ENCODE assay signal across 16 mouse cellular contexts in the genomic region with DNA sequence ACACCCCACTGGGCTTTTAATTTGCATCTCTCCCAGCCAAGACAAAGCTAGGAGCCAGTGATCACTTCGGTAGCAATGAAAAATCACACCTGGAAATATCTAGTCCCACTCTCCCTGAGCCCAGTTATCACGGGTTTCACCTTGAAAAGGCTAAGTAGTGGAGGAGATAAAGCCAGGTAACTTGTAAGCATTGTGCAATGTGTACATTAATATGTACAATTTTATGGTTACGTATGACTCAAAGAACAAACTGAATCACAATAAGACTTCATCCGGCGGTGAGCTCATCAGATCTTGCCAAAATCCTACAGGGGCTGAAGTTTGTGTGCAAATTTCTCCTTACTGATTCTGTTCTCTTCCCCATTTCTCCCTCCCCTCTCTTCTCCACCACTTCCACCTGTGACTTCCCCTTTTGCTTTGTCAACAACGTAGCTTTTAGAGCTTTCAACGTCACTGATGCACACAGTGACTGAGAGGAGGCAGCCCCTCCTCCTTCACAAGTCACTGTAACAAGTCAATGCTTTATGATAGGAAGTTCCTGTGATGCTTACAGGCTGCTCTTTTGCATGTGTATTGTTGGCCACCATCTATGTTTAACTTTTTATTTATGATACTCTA. TPM values are rescaled to one million over a fixed set of nuclear protein-coding genes. Genes with fewer than 3 reads are reported as not detected.
DNase-seq lines count a peak whose midpoint lies in the region; ATAC-seq and TF ChIP-seq lines count a peak whose summit lies in the region.
"Had no signal": no experiment of that assay in that cellular context is flagged by ENCODE, and none has a peak within 500 bp of the region (broad histone marks: within the 10 kb centered on the region; RNA-seq: fewer than 3 reads in every experiment).

No protein-coding gene starts in this region.

- 79% methylated on average over 7 of the region's 7 CpGs for WGBS in kidney, adult 2 months

- H3K27me3 ChIP-seq in kidney, adult 2 months (replicated peaks; ENCODE audit: control insufficient read depth, insufficient read depth, low read length): no peaks in the 10 kb centered on the region
- H3K27me3 ChIP-seq in MEL (ENCODE audit: control insufficient read depth in 1 of 2, insufficient read depth in 2 of 2, low read length in 2 of 2): no peaks in the 10 kb centered on the region; a peak in 1 of 4 replicates
- H3K27me3 ChIP-seq: embryonic facial prominence, embryonic 15.5 days had no signal

- H3K27ac ChIP-seq in kidney, adult 2 months (ENCODE audit: insufficient read depth, low read depth, low read length): no peak overlapping the region
- no peak overlapping the region for H3K27ac ChIP-seq in MEL (ENCODE audit: control insufficient read depth, low read depth, low read length)
- H3K27ac ChIP-seq: embryonic facial prominence, embryonic 15.5 days; hindbrain, postnatal 0 days; kidney, postnatal 0 days; midbrain, embryonic 12.5 days; neural tube, embryonic 13.5 days had no signal

- intact Hi-C loops in left cerebral cortex, postnatal 10 days (cut with DNase I): loop anchor here (5.0 kb wide), 2 partner anchors 134 to 149 kb away; a partner anchor contains a TSS

- H3K4me1 ChIP-seq in kidney, adult 2 months (ENCODE audit: control insufficient read depth, insufficient read depth, low read length): no peaks in the 10 kb centered on the region
- H3K4me1 ChIP-seq in MEL (ENCODE audit: control insufficient read depth in 1 of 2, insufficient read depth in 2 of 2, low read length in 2 of 2): peaks cover 9 to 15% of the 10 kb centered on the region in 2 experiments

- peak; percentile 76 for ATAC-seq in megakaryocyte progenitor cell, adult 5-6 weeks (replicated peaks; ENCODE audit: poor library complexity)
- ATAC-seq: forebrain, postnatal 0 days; hindbrain, postnatal 0 days had no signal

- H3K36me3 ChIP-seq in kidney, adult 2 months (ENCODE audit: control insufficient read depth, insufficient read depth, low read length): no peaks in the 10 kb centered on the region
- H3K36me3 ChIP-seq in MEL (ENCODE audit: control insufficient read depth in 1 of 2, insufficient read depth in 2 of 2, low read length in 2 of 2): peaks cover 0 to 17% of the 10 kb centered on the region in 2 experiments; a peak in 2 of 4 replicates
- H3K36me3 ChIP-seq: embryonic facial prominence, embryonic 15.5 days; midbrain, embryonic 12.5 days; neural tube, embryonic 13.5 days had no signal

- H3K9ac ChIP-seq in MEL (ENCODE audit: control insufficient read depth, low read depth, low read length, poor library complexity, severe bottlenecking): no peak overlapping the region
- H3K9ac ChIP-seq: embryonic facial prominence, embryonic 15.5 days; forebrain, postnatal 0 days; midbrain, embryonic 12.5 days; neural tube, embryonic 13.5 days had no signal

- H3K79me2 ChIP-seq in MEL (ENCODE audit: control insufficient read depth, insufficient read depth, low read length, poor library complexity): peaks cover 6% of the 10 kb centered on the region

- no peak for TF ChIP-seq RAD21 in MEL (IDR thresholded peaks at IDR 0.05; ENCODE audit: low read depth, low read length)

- no peaks in the 10 kb centered on the region for H3K9me3 ChIP-seq in MEL (replicated peaks; ENCODE audit: insufficient read depth, low read length)
- H3K9me3 ChIP-seq: embryonic facial prominence, embryonic 15.5 days; midbrain, embryonic 12.5 days; neural tube, embryonic 13.5 days had no signal

- DNase-seq in kidney, adult 2 months: peak; percentile 9
- no peak for DNase-seq in kidney, adult 11 months
- DNase-seq in 416B (ENCODE audit: low read depth) (peak; percentile 62), MEL (ENCODE audit: low read depth, low spot score) (peak; percentile 88)
- no peak for DNase-seq in right cerebral cortex, postnatal 4 days
- no peak for DNase-seq in right cerebral cortex, postnatal 25 days
- DNase-seq in left cerebral cortex, postnatal 10 days (ENCODE audit: extremely low spot score in 1 of 2, low spot score in 2 of 2): no peak
- DNase-seq: adrenal gland, postnatal 14 days; forebrain, postnatal 0 days; right cerebral cortex, adult 18-20 months had no signal

- no peak overlapping the region for H3K4me3 ChIP-seq in kidney, adult 2 months (ENCODE audit: insufficient read depth, low read depth, low read length)
- no peak overlapping the region for H3K4me3 ChIP-seq in MEL (ENCODE audit: control insufficient read depth in 1 of 2, insufficient read depth in 1 of 2, low read depth in 2 of 2, low read length in 2 of 2)
- H3K4me3 ChIP-seq: embryonic facial prominence, embryonic 15.5 days; midbrain, embryonic 12.5 days; neural tube, embryonic 13.5 days had no signal

- TF ChIP-seq EP300 in MEL (IDR thresholded peaks at IDR 0.05; ENCODE audit: low read depth in 1 of 2, low read length in 2 of 2): peak; percentile 7 to 74; a peak in 2 of 4 replicates

- no peak for TF ChIP-seq POLR2A in kidney, adult 2 months (IDR thresholded peaks at IDR 0.05; ENCODE audit: low read depth, low read length)
- no peak for TF ChIP-seq POLR2A in MEL (IDR thresholded peaks at IDR 0.05; ENCODE audit: control insufficient read depth in 1 of 2, insufficient read depth in 1 of 2, low read depth in 1 of 2, low read length in 2 of 2, poor library complexity in 1 of 2)

- TF ChIP-seq CTCF in kidney, adult 2 months (conservative IDR thresholded peaks at IDR 0.05; ENCODE audit: insufficient read depth, insufficient read length, low read depth, low read length): no peak
- TF ChIP-seq CTCF in MEL (IDR thresholded peaks at IDR 0.05 in 2 of 3, conservative IDR thresholded peaks at IDR 0.05 in 1 of 3; ENCODE audit: control insufficient read depth in 1 of 3, insufficient read depth in 1 of 3, low read depth in 2 of 3, low read length in 3 of 3, poor library complexity in 1 of 3, severe bottlenecking in 1 of 3): no peak

TF ChIP-seq in MEL, 35 proteins besides CTCF, POLR2A, EP300 and RAD21:
- TF ChIP-seq BHLHE40 (IDR thresholded peaks at IDR 0.05; ENCODE audit: borderline replicate concordance, low read depth, low read length): 0 out of 2 replicates have a peak, but pooled peaks have one; percentile 13
- 0 out of 2 replicates have a peak, but pooled peaks have one; percentile 34 for TF ChIP-seq MAZ (IDR thresholded peaks at IDR 0.05; ENCODE audit: low read depth, low read length)
- peak; percentile 52; the same call in 1 of the 2 replicates for TF ChIP-seq SIN3A (IDR thresholded peaks at IDR 0.05; ENCODE audit: low read length)
- no peak for TF ChIP-seq CHD2 (IDR thresholded peaks at IDR 0.05; ENCODE audit: low read length)
- TF ChIP-seq MYC (IDR thresholded peaks at IDR 0.05; ENCODE audit: low read depth, low read length): peak; percentile 47; the same call in 1 of the 2 replicates
- no peak for TF ChIP-seq UBTF (IDR thresholded peaks at IDR 0.05; ENCODE audit: borderline replicate concordance, insufficient read depth, low read depth, low read length)
- peak; percentile 83 for TF ChIP-seq ETS1 (IDR thresholded peaks at IDR 0.05; ENCODE audit: low read depth, low read length)
- TF ChIP-seq POLR2AphosphoS2 (IDR thresholded peaks at IDR 0.05; ENCODE audit: low read length): no peak
- peak; percentile 40; the same call in 1 of the 2 replicates for TF ChIP-seq HCFC1 (IDR thresholded peaks at IDR 0.05; ENCODE audit: low read depth, low read length)
- TF ChIP-seq TBP (IDR thresholded peaks at IDR 0.05; ENCODE audit: low read depth, low read length): peak; percentile 22; the same call in 1 of the 2 replicates
- no peak for TF ChIP-seq TCF12 (IDR thresholded peaks at IDR 0.05; ENCODE audit: low read depth, low read length)
- TF ChIP-seq E2F4 (IDR thresholded peaks at IDR 0.05; ENCODE audit: borderline replicate concordance, low read depth, low read length): no peak
- peak; percentile 18; the same call in 1 of the 2 replicates for TF ChIP-seq RCOR1 (IDR thresholded peaks at IDR 0.05; ENCODE audit: low read depth, low read length)
- TF ChIP-seq MXI1 (IDR thresholded peaks at IDR 0.05; ENCODE audit: low read depth, low read length): 0 out of 2 replicates have a peak, but pooled peaks have one; percentile 28
TF ChIP-seq in MEL: peak in this region for 9.

RNA-seq across cellular contexts. Expression of a gene that starts 2.1 kb away (rescaled TPM):
- 2.3 and 2.4 TPM in 2 replicates for polyA plus RNA-seq in kidney, adult 2 months (2012; rRNA removed)
- 3.6 and 4.3 TPM in 2 replicates for total RNA-seq in MEL (2012; rRNA removed)
- 1 to 10 TPM in 1 of 2 experiments, not detected in 1; 5.0 TPM for polyA plus RNA-seq in MEL (2012; ENCODE audit: insufficient read depth in 1 of 2, insufficient read length in 2 of 2, low read depth in 1 of 2, low replicate concordance in 2 of 2, missing spikeins in 1 of 2)
- total RNA-seq in megakaryocyte progenitor cell, adult 5-6 weeks (2015): 5.2 and 7.5 TPM in 2 replicates
- total RNA-seq in megakaryocyte progenitor cell, adult 5-6 weeks (2017): 4.8 and 7.6 TPM in 2 replicates
- total RNA-seq in left cerebral cortex, postnatal 10 days (2021): 1 to 10 TPM; 2.7 to 3.2 TPM

Comparison
In these comparisons a context has a peak if more than half of its experiments do, and no peak if none do; other contexts are left out.
1. DNase-seq: peak in kidney, adult 2 months (single experiment), 416B (single experiment) and MEL (single experiment); none in kidney, adult 11 months (single experiment), right cerebral cortex, postnatal 4 days (single experiment), right cerebral cortex, postnatal 25 days (single experiment) and left cerebral cortex, postnatal 10 days (0 of 2).